Mouse (Mus musculus) ES-E14 (cell line): ENCODE data around the gene Sycn. TPM values are rescaled to one million over a fixed set of nuclear protein-coding genes. Genes with fewer than 3 reads are reported as not detected.
"Not testable (repeated sequence)": the region's sequence is repeated elsewhere in the genome, so short reads cannot be mapped to it uniquely, and the experiment has no call there.

Experiments
- DNase-seq: peaks from one replicate; pipeline ENCODE4 v3.0.0-alpha.2; 2013; ENCODE audit warnings: low read depth, low spot score
- H3K27ac ChIP-seq: 2 replicates; pipeline ENCODE4 v1.5.1; 2012; ENCODE audit warnings: low read depth, mild to moderate bottlenecking, low read length, moderate library complexity, mixed read lengths; ENCODE audit not compliant: poor library complexity, insufficient read depth, severe bottlenecking
- H3K36me3 ChIP-seq: 2 replicates; pipeline ENCODE4 v1.6.1; 2012; ENCODE audit warnings: mild to moderate bottlenecking, low read length, moderate library complexity, mixed read lengths; ENCODE audit not compliant: control insufficient read depth, poor library complexity, insufficient read depth, severe bottlenecking
- H3K4me1 ChIP-seq, 2 experiments: fragments of 150-350 bp in 1 of 2; sonication (generic) in 1 of 2; 2 replicates each; pipeline ENCODE4 v1.6.1; 2012; ENCODE audit warnings: low read length in 2 of 2, mild to moderate bottlenecking in 1 of 2, mixed read lengths in 1 of 2; ENCODE audit not compliant: control insufficient read depth in 2 of 2, insufficient read depth in 2 of 2, poor library complexity in 1 of 2
- H3K4me3 ChIP-seq, 2 experiments: fragments of 150-350 bp in 1 of 2; sonication (generic) in 1 of 2; 2 replicates each; pipeline ENCODE4 v1.5.1; 2012; ENCODE audit warnings: low read length in 2 of 2, low read depth in 1 of 2, mild to moderate bottlenecking in 1 of 2, mixed read lengths in 1 of 2; ENCODE audit not compliant: insufficient read depth in 1 of 2, poor library complexity in 1 of 2, severe bottlenecking in 1 of 2
- H3K9ac ChIP-seq: 2 replicates; pipeline ENCODE4 v1.6.1; 2012; ENCODE audit warnings: low read depth, mild to moderate bottlenecking, low read length, mixed read lengths; ENCODE audit not compliant: poor library complexity, insufficient read depth, severe bottlenecking
- H3K9me3 ChIP-seq: fragments of 150-350 bp; sonication (generic); 2 replicates; pipeline ENCODE4 v1.6.1; 2012; ENCODE audit warnings: low read depth, mild to moderate bottlenecking, low read length; ENCODE audit not compliant: control insufficient read depth, insufficient read depth
- CHD2 ChIP-seq: IDR thresholded peaks from 2 replicates; pipeline ENCODE4 v1.6.1; 2014; ENCODE audit warnings: mild to moderate bottlenecking, low read depth, low read length, inconsistent platforms
- HCFC1 ChIP-seq: IDR thresholded peaks from 2 replicates; pipeline ENCODE4 v1.6.1; 2012; ENCODE audit warnings: low read length, inconsistent platforms, borderline replicate concordance; ENCODE audit not compliant: insufficient read depth
- MAFK ChIP-seq: IDR thresholded peaks from 2 replicates; pipeline ENCODE4 v1.6.1; 2014; ENCODE audit warnings: mild to moderate bottlenecking, low read depth, low read length, inconsistent platforms; ENCODE audit not compliant: insufficient read depth
- ZC3H11A ChIP-seq: IDR thresholded peaks from 2 replicates; pipeline ENCODE4 v1.6.1; 2012; ENCODE audit warnings: low read depth, mild to moderate bottlenecking, inconsistent platforms, low read length, borderline replicate concordance
- ZNF384 ChIP-seq: IDR thresholded peaks from 2 replicates; pipeline ENCODE4 v1.6.1; 2012; ENCODE audit warnings: low read depth, low read length, inconsistent platforms
- in situ Hi-C, 2 experiments: fragments of 600-800 bp; cut with MboI; formaldehyde crosslinking; loops; one replicate each; pipeline ENCODE4 v1.15.1; 2025; ENCODE audit warnings: low sequenced_read_pairs in 2 of 2, inconsistent platforms in 1 of 2; ENCODE audit not compliant: unreplicated experiment in 2 of 2
- total RNA-seq: library from RNA; depleted of rRNA; stranded (reverse); fragments of 300-350 nt; gene quantifications from 2 replicates; pipeline ENCODE4 v1.2.3, GENCODE M21; 2012

Gene Sycn
- total RNA-seq, 1 experiment: not detected

DNA sequence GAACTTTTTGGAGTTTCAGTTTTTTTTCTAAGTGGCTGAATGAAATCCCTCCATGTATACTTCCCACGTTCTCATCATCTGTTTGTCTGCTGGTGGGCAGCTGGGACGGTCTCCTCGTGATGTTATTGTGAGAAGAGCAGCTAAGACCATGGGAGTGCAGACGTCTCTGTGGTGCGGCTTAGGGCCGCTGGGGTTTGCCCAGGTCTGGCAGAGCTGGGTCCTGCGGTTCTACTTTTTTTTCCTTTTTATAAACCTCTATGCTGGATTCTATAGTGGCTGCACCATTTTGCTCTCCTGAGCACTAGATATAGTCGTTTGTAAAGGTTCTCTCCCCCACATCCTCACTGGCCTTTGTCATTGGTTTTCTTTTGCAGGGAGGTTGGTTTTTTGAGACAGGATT is 29.2 kb upstream of the Sycn start:
- Histone ChIP-seq H3K9me3 (no peaks in the 10 kb centered on the region), H3K27ac (no peak overlapping the region)
- in situ Hi-C loops: no loop called here

DNA sequence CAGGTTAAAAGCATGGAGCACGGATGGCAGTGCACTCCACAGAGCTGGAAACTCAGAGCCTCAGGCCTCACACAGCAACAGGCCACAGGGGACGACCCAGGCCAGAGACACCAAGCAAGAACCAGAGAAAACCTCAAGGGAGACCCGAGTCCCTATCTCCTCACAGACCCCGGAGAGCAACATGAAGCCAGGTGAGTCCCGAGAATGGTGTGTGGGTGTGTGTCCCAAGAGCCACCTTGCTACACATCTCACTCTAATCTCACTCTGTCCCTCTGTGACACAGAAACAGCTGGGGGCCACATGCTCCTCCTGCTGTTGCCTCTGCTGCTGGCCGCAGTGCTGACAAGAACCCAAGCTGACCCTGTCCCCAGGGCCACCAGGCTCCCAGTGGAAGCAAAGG is 18.1 kb upstream of the Sycn start, which contains the start of gene Ifnl3:
Gene Ifnl3 (plus strand): TSS at position 301 of the 400 bp plus-strand sequence.
- H3K36me3 ChIP-seq, DNase-seq, H3K4me3 ChIP-seq, H3K4me1 ChIP-seq, H3K9ac ChIP-seq, in situ Hi-C loops, H3K9me3 ChIP-seq, H3K27ac ChIP-seq: not testable (repeated sequence)

More for the DNA sequence above, 29.2 kb upstream of the Sycn start:
- DNase-seq: no peak
- no peak overlapping the region for H3K4me3 ChIP-seq
- no peaks in the 10 kb centered on the region for H3K36me3 ChIP-seq
- peaks cover 0 to 2% of the 10 kb centered on the region in 2 experiments; a peak in 1 of 4 replicates for H3K4me1 ChIP-seq
- no peak overlapping the region for H3K9ac ChIP-seq
- TF ChIP-seq HCFC1: no peak
- no peak for TF ChIP-seq ZNF384
- TF ChIP-seq ZC3H11A: no peak
- no peak for TF ChIP-seq CHD2
- TF ChIP-seq MAFK: no peak

DNA sequence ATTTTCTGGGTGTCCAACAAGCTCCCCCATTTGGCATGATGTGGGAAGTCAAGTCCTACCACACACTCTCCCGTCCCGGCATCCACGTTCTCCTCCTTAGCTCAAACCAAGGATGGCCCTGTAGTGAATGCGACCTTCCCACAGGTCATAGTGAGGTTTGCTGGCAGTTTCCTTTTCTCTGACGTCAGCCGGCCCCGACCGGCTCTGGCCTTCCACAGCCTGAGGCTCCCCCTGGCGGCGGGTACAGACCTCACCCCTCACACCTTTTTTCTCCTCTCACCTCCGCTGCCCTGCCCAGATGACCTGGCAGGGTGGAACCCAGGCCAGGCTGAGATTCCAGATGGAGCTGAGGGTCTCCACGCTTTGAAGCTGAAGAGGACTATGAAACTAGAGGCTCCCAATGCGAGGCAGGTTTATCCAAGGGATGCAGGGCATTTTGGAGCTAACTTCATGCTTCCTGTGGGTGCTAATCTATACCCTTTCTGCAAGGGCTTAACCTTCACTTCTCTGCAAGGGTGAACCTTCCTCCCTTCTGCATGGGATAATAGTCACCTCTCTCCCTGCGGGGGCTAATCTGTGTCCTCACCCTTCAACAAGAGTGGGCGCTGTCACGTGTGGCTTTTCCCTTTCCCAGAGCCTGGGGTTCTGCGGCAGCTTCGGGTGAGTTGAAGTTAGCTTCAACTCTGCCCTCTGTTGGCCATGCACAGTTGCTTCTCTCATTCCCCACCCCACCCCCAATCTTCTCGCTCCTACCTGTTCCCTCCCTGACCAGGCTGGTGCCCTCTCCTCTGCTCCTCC is 12.6 kb upstream of the Sycn start:
- in situ Hi-C loops: loop anchor here in 1 of 2 experiments (5.0 kb wide), 1 partner anchor 76 kb away; the partner anchor contains the start of gene Lrfn1

DNA sequence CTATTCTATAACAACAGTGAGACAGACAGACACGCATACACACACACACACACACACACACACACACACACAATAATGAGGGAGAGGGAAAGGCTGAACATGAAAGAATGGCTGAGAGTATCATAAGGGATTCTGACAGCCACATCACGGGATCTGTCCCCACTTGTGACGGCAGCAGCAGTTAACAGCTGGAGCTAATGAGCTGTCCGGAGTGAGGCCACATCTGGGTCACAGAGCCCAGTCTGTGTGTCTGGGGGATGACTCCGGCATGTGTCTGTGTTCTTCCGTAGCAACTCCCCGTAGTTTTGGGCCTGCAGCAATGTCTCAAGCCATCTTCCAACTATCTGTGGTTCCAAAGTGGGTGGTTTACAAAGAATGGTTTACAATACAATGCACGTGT is 8.7 kb upstream of the Sycn start:
- no peak overlapping the region for H3K9ac ChIP-seq
- no peak overlapping the region for H3K27ac ChIP-seq
- no peak overlapping the region for H3K4me3 ChIP-seq
- TF ChIP-seq MAFK (no peak), ZNF384 (no peak), CHD2 (no peak), ZC3H11A (no peak), HCFC1 (no peak)
- H3K4me1 ChIP-seq: peaks cover 4 to 15% of the 10 kb centered on the region in 2 experiments; a peak in 2 of 4 replicates
- no peak for DNase-seq
- in situ Hi-C loops: no loop called here
- H3K9me3 ChIP-seq: no peaks in the 10 kb centered on the region
- H3K36me3 ChIP-seq: no peaks in the 10 kb centered on the region

More for the DNA sequence above, 12.6 kb upstream of the Sycn start:
- TF ChIP-seq ZC3H11A (peak; percentile 77; the same call in 1 of the 2 replicates), MAFK (no peak), CHD2 (no peak)
- Histone ChIP-seq H3K4me3 (no peak overlapping the region; a peak in 1 of 4 replicates), H3K4me1 (peaks cover 4 to 16% of the 10 kb centered on the region in 2 experiments; a peak in 2 of 4 replicates), H3K36me3 (no peaks in the 10 kb centered on the region), H3K9me3 (no peaks in the 10 kb centered on the region), H3K9ac (no peak overlapping the region), H3K27ac (no peak overlapping the region)
- DNase-seq: peak; percentile 90

DNA sequence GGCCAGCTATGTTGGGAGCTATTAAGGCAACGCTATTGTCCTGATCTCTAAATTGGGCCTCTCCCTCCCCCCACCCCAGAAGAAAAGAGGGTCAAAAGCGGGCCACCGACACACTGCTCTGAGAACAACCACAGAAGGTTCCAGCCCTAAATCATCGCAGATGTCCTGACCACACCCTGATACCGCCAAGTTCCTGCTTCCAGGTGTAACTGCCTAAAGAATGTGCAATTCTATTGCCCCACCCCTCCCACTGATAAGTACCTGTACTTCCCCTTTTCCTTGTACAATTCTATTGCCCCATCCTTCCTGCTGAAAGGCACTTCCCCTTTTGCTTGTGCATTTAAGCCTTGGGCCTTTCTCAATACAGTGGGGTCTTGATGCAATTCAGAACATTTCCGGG is 1.8 kb upstream of the Sycn start:
- DNase-seq, in situ Hi-C loops: not testable (repeated sequence)

More for the DNA sequence above, 1.8 kb upstream of the Sycn start:
- H3K4me1 ChIP-seq, H3K9me3 ChIP-seq, H3K4me3 ChIP-seq, H3K36me3 ChIP-seq, H3K27ac ChIP-seq, H3K9ac ChIP-seq: not testable (repeated sequence)
